Mouse (Mus musculus) testis, postnatal 14 days (tissue): ENCODE measurements at regions not wholly inside any gene's neighbourhood (a gene's known extent, or its start where the extent isn't known, plus 50 kb on each side); places are given as distances from the start of the nearest gene placed in this dataset.

Source experiments
- DNase-seq: peaks from one replicate; pipeline ENCODE4 v3.0.0; 2021; ENCODE audit warnings: low spot score

GRCm38 (mm10) chr1:177667041-177667791 is 62.4 kb upstream of the 1700016C15Rik start:
- no peak for DNase-seq

DNA sequence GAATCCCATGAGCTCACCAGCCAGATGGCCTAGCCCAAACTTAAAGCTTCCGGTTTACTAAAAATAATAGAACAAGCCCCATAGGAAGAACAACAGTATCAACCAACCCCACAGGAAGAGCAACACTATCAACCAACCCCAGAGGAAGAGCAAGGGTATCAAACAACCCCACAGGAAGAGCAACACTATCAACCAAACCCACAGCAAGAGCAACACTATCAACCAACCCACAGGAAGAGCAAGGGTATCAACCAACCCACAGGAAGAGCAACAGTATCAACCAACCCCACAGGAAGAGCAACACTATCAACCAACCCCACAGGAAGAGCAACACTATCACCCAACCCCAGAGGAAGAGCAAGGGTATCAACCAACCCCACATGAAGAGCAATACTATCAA is 59.0 kb upstream of the 1700016C15Rik start:
- no peak for DNase-seq

DNA sequence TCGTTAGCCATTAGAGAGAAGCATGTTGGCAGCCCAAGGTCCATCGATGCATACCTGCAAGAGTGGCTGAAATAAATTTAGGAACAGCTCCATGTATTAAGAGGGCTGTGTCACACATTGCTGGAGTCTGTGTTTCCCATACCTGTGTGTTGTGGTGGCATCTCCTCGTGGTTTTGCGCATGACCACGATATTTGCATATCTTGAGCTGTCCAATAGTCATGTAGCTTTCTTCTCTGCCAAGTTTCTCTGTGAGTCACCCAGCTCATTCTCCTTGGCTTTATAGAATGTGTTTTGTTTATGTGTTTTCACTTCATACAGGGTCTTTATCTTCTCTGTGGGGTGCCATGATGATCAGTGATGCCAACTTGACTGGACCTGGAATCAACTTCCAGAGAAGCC is 53.0 kb upstream of the 1700016C15Rik start:
- no peak for DNase-seq

DNA sequence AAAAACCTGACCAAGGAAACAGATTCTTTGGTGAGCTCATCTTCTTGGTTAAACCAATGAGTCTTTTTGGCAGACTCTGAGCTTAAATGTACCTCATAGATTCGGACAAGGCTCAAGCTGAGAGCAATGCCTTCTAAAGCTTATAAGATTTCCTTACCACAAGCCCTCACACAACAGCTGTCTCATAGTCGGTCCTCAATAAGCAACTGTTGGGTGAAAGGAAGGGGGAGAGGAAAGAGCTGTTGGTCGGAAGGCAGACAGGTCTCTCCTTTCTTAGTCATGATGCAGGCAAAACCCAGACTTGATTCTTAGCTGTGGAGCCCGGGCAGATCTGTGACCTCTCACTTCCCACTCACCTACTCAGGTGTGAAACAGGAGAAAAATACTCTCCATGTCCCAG is 50.8 kb upstream of the 1700016C15Rik start:
- no peak for DNase-seq
